Mouse (Mus musculus) left cerebral cortex, adult 8-10 months (tissue): Measurements from ENCODE around the gene Nfe2l1. TPM values are rescaled to one million over a fixed set of nuclear protein-coding genes. Genes with fewer than 3 reads are reported as not detected.
"Not testable (repeated sequence)": the region's sequence is repeated elsewhere in the genome, so short reads cannot be mapped to it uniquely, and the experiment has no call there.

Source experiments
- DNase-seq, 2 experiments: peaks; one replicate each; pipeline ENCODE4 v3.0.0; 2022; ENCODE audit warnings: low spot score in 2 of 2
- total RNA-seq, 4 experiments: library from RNA; stranded (reverse); gene quantifications; 2 replicates each; pipeline ENCODE4 v1.2.4; 2022

Nfe2l1 gene
- total RNA-seq, 4 experiments from 2014 or later: 301 to 348 (median 321) TPM

DNA sequence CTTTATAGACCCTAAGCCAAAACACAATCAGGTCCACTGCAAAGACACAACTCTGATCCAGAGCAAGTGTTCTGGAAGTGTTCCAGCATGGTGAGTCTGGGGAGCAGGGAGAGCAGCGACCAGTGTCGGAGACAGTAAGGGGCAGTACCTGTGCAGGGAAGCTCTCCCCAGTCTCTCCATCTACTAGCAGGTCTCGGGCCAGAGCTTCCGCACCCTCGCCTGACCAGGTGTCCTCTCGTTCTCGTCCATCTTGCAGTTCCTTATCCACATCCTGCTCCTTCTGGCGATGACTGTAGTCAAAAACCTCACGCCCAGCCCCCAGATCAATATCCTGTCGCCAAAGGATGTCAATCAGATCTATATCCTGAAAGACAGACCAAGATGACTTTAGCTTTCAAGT lies 7.8 kb downstream of the Nfe2l1 start:
- DNase-seq: no peak

DNA sequence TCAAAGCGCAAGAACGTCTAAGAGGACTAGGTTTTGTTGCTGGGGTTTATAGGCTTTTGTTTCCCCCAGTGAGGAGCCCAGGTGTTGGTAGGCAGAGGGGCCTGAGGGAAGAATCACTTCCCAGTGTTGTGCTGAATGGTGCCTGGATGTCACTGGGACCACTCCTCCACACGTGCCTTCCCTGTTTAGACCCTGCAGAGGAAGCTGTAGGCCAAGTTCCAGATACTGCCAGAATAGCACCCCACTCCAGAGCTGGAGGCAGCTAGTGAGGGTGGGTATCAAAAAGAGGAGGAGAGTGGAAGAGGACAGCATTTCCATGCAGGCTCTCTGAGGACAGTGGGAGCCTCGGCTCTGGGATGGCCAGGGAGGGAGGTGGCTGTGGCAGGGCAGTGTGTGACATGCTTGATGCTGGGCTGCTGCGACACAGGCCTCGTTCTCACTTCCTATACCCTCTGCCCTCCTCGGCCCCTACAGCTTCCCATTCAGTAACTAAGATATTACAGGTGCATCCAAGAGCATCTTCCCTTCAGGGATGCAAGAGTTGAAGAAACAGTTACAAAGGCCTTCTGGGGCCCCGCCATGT lies 11.5 kb downstream of the Nfe2l1 start:
- no peak for DNase-seq

DNA sequence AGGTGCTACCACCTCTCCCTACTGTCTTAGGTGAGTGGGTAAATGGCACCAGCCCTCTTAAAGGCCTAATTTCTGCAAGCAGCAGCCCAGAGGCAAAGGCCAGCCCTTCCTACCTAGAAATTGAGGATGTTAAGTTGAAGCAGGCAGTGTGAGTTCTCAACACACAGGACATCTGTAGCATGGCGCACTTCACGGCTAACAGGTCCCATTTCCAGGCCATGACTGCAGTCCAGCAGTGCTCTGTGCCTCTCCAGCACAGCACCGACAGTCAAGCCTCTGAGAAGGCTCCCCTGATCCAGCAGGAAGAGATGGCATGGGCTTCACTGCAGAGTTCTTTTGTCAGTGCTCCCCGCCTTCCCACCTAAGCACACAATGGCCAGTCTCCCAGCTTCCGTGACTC lies 12.8 kb downstream of the Nfe2l1 start:
- no peak for DNase-seq

DNA sequence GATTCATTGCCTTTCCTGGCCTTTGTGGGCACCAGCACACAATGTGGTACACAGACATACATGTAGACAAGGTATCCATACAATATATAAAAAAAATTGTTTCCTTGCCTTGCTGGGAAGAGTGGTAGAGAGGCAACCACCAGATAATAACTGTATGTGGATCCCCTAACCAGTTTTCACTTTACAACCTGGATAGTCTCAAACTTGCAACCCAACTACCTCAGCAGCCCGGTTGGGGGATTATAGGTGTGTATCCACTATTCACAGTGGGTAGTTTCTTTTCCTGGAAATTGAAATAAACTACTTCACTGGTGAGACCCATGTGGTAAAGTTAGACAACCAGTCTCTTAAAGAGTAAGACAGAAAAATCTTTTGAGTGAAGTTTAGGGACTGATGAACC lies 13.3 kb downstream of the Nfe2l1 start:
- DNase-seq: no peak

DNA sequence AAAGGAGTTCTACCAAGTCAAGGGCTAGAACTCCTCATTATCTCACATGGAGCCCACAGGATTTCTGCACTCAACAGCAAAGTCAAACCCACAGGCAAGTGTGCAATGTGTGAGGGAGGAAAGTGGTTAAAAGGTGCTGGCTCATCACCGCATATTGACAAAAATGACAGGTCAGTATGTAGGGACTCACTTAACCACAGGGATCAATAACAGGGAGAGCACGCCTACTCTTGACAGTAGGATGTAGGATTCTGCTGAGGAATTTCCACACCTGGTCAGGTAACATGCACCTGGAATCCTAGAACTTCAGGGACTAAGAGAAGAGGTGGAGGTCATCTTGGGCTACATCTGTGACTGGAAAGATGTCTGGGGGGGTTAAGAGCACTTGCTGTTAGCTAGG lies 13.9 kb downstream of the Nfe2l1 start:
- DNase-seq: no peak

DNA sequence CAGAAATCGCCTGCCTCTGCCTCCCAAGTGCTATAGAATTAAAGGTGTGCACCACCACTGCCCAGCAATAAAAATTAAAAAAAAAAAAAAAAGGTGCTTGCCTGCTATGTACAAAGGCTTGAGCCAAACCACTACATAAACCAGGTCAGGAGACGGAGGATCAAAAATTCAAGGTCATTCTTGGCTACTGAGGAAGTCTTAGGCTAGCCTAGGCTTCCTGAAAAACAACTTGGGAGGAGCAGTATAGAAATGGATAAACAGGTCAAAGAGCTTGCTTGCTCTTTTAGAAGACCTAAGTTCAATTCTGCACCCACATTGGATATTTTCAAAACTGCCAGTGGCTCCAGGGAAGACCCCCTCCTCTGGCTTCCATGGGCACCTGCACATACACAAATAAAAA lies 15.3 kb downstream of the Nfe2l1 start:
- no peak for DNase-seq

DNA sequence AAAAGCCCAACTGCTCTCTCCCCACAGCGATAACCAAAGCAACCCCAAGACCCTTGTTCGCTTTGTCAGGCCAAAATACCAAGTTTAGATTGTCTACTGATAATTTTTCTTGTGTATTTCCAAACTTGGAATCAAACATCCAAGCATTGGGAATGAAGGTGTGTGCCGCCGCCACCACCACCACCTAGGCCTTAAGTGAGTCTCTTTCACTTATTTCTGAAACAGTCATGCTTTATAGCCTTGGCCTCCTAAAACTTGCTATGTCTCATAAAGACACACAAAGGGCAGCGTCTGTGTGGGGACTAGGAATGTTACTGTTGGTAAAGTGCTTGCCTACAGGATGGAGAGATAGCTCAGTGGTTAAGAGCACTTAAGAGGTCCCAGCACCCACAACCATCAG lies 15.8 kb downstream of the Nfe2l1 start:
- DNase-seq: no peak

DNA sequence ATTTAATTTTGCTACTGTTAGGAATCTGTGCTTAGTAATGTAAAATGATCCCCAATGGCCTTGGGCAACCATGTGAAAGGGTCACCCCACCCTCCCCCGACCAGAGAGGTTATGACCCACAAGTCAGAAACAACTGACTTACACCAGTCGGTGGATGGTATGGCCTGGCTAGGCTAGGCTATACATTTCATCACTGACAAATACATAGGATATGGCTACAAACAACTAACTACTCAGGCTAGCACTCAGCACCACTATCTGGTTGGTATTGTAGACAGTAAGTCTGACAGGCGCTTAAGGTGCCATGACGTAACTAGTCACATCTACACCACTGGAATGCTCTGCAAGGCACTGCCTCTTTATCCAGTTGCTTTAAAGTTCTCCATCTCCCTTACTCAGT lies 16.3 kb downstream of the Nfe2l1 start:
- no peak for DNase-seq

DNA sequence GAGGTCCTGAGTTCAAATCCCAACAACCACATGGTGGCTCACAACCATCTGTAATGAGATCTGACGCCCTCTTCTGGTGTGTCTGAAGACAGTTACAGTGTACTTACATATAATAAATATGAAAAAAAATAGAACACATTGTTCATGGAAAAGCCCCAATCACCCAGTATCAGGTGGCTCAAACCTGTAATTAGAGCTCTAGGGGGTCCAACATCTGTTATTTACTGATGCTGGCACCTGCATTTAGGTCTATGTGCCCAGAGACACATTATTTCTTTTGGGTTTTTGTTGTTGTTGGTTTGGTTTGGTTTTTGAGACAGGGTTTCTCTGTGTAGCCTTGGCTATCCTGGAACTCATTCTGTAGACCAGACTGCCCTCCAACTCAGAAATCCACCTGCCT lies 18.6 kb downstream of the Nfe2l1 start:
- not testable (repeated sequence) for DNase-seq

DNA sequence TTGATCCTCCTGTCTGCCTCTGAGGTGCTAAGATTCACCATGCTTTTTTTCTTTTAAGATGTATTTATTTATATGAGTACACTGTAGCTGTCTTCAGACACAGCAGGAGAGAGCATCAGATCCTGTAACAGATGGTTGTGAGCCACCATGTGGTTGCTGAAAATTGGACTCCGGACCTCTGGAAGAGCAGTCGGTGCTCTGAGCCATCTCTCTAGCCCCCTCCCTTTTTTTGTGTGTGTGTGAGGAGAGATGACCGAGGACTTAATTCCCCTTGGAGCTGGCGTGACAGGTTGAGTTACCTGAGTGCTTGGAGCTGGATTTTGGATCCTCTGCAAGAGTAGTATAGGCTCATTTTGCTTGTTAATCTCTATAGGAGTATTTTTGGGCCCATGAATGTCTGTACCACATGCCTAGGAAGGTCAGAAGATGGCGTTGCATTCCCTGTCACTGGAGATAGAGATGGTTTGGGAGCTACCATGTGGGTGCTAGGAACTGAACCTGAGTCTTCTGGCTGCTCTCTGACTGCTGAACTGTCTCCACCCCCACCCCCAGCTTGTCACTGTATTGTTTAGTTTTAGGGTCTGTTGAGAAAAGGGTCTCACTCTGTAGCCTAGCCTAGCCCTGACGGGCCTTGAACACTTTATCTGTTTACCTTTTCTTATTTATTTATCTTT lies 20.1 kb downstream of the Nfe2l1 start:
- DNase-seq: no peak

DNA sequence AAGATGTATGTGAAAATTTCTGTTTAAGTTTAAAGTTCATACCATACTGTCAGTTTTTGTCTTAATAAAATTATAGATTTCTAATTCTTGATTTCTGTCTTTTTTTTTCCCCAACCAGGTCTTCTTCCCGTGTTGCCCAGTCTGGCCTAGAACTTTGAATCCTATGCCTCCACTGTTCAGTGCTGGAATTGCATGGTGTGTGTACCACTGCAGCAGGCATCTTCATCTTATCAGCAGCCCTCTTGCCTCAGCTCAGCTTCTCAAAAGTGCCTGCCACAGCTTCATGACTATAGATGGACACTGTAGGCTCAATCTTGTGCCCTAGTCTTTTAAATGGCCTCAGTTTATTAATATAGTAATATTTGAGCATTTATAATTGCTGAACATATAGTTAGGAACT lies 21.7 kb downstream of the Nfe2l1 start:
- no peak for DNase-seq

DNA sequence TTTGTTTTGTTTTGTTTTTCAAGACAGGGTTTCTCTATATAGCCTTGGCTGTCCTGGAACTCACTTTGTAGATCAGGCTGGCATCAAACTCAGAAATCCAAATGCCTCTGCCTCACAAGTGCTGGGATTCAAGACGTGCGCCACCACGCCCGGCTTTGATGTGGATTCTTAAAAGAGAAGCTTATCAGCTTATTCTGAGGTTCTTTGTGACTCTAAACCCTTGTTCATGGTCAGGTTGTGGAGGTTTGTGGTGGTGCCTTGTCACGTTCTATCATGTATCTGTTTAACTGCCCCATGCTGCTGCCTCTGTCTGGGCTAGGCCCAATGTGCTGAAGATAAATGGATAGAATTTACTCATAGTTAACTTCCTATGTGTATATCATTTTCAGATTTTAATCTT lies 24.2 kb downstream of the Nfe2l1 start:
- no peak for DNase-seq

DNA sequence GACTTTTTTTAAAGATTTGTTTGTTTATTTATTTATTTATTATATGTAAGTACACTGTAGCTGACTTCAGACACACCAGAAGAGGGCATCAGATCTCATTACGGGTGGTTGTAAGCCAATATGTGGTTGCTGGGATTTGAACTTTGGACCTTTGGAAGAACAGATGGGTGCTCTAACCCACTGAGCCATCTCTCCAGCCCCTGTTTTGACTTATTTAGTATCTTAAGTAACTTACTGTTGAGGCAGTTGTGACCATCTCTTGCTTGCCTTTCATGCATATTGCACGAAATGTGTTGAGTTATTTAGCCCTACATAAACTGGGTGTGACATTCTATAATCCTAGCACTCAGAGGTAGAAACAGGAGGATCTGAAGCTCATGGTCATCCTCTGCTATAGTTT lies 30.3 kb downstream of the Nfe2l1 start:
- no peak for DNase-seq

DNA sequence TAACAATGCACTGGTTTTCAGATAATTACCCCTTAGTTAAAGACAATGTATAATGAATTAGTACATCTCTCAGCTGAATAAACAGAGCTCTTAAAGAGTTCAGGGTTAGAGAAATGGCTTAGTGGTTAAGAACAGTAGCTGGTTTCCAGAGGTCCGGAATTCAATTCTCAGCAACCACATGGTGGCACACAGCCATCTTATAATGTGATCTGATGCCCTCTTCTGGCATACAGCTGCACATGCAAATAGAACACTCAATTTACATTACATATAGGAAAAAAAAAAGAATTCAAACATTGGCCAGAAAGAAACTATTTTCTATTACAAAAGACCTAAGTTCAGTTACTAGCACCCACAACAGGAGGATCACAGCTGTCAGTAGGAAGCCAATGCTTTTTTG lies 33.2 kb downstream of the Nfe2l1 start:
- DNase-seq: no peak

DNA sequence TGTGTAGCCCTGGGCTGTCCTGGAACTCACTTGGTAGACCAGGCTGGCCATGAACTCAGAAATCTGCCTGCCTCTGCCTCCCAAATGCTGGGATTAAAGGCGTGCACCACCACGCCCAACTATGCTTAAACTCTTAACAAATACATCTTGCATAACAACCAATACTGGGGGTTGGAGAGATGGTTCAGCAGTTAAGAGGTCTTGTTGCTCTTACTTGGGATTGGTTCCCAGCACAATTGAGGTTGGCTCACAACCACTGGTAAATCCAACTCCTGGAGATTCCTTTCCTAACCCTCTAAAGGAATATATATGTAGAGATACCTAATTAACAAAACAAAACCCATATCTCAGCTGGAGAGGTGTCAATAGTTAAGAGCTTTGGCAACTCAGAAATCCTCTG lies 33.7 kb downstream of the Nfe2l1 start:
- no peak for DNase-seq

DNA sequence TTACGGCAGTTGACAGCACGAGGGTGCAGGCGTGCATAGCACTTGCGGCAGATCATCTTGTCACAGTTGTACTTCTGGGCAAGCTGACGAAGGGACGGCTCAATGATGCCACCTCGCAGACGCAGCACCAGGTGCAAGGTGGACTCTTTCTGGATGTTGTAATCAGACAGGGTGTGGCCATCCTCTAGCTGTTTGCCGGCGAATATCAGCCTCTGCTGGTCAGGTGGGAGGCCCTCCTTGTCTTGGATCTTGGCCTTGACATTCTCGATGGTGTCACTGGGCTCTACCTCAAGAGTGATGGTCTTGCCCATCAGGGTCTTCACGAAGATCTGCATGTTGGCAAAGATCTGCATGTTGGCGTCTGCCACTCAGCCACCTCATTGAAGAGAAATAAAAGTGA lies 34.3 kb downstream of the Nfe2l1 start:
- no peak for DNase-seq

DNA sequence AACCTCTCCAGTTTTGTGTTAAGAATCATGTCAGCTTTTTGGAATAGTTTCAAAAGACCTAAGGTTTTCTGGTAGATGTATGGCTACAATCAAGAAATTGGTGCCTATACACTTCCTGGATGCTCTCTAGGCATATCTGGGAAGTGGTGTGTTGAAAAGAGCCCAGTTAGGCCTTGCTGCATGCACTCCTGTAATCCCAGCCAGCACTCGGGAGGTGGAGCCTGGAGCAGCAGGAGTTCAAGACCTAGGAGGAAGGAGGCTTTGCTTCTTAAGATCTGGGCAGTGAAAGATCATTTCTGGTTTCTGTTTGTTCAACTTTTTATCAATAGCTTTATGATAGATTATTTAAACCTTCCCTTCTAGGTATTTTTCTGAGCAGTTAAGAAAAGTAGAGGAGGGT lies 39.1 kb downstream of the Nfe2l1 start:
- DNase-seq: no peak

DNA sequence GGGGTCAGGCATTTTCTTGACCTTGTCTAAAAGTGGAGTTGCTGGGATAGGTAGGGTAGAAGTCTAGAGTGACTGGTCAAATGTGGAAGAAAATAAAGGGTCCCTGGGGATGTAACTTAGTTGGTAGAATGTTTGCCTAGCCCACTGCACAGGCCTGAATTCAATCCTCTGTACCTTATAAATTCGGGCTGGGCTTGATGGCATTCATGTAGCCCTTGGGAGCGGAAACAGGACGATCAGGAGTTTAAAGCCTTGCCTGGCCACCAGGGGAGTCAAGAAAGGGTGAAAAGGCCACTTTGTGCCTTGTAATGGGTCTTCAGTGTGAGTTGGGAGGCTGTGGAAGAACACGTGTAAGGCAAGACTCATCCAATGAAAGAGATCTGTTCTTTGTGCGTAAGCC lies 39.8 kb downstream of the Nfe2l1 start:
- no peak for DNase-seq

DNA sequence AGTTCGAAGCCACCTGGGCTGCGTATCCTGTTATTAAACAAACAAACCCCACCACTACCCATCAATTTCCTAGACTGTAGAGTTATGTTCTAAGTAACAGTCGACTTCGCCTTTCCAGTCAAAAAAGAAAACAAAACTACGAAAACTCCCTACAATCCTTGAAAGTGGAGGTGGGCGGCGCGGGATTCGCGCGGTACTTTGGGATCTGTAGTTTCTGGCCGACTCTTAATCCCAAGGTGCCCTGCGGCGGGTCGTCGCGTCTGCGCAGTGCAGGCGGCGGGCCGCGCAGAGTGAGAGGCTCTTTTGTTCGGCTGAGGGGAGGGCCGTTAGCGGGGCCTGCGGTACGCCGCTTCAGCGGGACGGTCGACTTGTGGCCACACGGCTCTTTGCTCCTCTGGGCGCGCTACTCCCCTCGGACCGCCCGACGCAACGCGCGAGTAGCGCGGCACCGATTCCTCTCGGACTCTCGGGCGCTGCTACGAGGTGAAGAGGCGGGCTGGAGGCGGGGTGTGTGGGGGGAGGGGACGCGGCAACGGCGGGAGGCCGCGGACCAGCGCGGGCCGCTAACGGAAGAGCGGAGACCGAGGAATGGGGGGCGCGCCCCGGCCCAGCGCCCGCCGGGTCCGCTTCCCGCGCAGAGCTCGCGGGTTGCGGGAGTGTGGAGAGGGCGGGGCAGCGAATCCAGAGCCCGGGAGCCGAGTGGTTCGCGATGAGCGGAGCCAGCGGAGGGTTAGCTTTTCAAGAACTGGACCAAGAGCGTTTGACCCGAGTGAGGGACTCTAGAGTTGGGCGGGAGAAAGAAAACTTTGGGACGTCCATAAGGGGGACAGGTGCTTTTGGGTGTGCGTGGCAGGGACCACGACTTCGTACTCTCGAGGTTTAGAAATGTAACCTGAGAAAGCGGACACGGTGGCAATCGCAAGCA lies 40.6 kb downstream of the Nfe2l1 start, which contains the start of gene Cbx1:
Gene Cbx1, plus strand, starts transcription at position 257 of the 925 bp plus-strand sequence.
- DNase-seq: peak; percentile 83 to 87

DNA sequence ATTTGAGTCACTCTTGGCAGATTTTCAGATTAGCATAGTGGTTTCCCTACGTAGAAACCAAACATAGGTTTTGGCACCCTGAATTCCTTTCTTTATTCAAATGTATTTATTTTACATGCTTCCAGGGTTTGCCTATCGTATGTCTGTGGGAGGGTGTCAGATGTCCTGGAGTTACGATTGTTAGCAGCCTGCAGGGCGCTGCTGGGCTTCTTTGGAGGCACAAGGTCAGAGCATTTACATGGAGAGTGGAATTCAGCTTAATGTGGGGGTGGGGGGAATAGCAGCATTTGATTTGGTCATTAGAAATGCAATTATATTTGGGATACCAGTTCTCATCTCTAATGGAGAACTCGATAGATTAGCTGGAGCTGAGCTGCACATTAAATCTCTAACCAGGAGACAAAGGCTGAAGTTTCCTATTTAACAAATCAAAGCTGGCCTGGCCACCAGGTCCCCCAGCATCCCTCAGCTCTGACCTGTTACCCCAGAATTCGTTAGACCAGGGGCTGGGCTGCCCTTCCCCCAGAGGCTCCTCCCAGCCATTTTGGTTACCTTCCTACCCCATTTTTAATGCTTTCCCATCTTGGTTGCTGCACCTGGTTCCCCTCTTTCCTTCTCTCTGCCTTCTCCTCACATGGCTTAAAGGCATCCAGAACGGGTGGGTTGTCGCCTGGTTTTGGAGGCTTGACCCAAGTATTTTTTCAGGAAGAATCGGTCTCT lies 42.9 kb downstream of the Nfe2l1 start:
- DNase-seq: no peak

DNA sequence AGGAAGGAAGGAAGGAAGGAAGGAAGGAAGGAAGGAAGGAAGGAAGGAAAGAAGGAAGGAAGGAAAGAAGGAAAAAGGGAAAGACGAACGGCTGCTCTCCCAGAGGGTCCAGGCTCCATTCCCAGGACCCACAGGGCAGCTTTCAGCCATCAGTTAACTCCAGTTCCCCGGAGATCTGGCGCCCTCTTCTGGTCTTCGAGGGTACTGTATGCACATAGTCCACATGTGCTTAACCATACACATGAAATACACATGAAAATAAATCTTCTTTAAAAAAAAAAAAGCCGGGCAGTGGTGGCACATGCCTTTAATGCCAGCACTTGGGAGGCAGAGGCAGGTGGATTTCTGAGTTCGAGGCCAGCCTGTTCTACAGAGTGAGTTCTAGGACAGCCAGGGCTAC lies 44.9 kb downstream of the Nfe2l1 start:
- DNase-seq: peak in 1 of 2 experiments; percentile 50

DNA sequence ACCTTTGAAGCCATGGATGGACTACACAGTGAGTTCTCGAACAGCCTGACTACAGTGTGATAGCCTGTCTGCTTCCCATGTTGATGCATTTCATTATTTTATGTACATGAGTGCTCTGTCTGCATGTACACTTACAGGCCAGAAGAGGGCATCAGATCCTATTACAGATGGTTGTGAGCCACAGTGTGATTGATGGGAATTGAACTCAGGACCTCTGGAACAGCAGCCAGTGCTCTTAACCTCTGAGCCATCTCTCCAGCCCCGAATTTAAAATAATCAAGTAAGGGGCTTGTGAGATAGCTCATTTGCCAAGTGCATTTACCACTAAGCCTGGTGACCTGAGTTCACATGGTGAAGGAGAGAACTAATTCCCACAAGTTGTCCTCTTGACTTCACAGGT lies 48.3 kb downstream of the Nfe2l1 start:
- no peak for DNase-seq
